In genomic region chr7:141173323-141173850, GRCm38 (mm10) we compare ENCODE assay signal across 8 mouse cellular contexts. TPM values are rescaled to one million over a fixed set of nuclear protein-coding genes. Genes with fewer than 3 reads are reported as not detected.
DNase-seq lines count a peak whose midpoint lies in the region; ATAC-seq and TF ChIP-seq lines count a peak whose summit lies in the region.

No protein-coding gene starts in this region.

- no peak for TF ChIP-seq CTCF in testis, adult 2 months (IDR thresholded peaks at IDR 0.05; ENCODE audit: control insufficient read depth, insufficient read depth, insufficient replicate concordance, low read depth, low read length)

- no peak overlapping the region; the same call in 1 of the 2 replicates for H3K4me3 ChIP-seq in testis, adult 2 months (ENCODE audit: control insufficient read depth, low read depth, low read length)
- peak overlapping the region; percentile 68; the same call in 1 of the 2 replicates for H3K4me3 ChIP-seq in liver, embryonic 11.5 days (ENCODE audit: low read depth, low read length)

- H3K9me3 ChIP-seq in liver, embryonic 11.5 days (ENCODE audit: control insufficient read depth, low read length), result no peaks in the 10 kb centered on the region

- no peaks in the 10 kb centered on the region for H3K36me3 ChIP-seq in testis, adult 2 months (ENCODE audit: control insufficient read depth, insufficient read depth, low read length)
- H3K36me3 ChIP-seq in liver, embryonic 11.5 days (ENCODE audit: control insufficient read depth, insufficient read depth, low read length), result no peaks in the 10 kb centered on the region

- WGBS in liver, embryonic 11.5 days, result 84% methylated on average over 5 of the region's 5 CpGs

- H3K4me1 ChIP-seq in testis, adult 2 months (ENCODE audit: control insufficient read depth, insufficient read depth, low read length), result peaks cover 2% of the 10 kb centered on the region
- H3K4me1 ChIP-seq in liver, embryonic 11.5 days (replicated peaks; ENCODE audit: control insufficient read depth, insufficient read depth, low read length), result peaks cover 26% of the 10 kb centered on the region

- no peak overlapping the region for H3K9ac ChIP-seq in liver, embryonic 11.5 days (ENCODE audit: low read depth, low read length)

- DNase-seq in CD4-positive, CD25-positive, alpha-beta regulatory T cell, adult 2 months (ENCODE audit: low read depth, low spot score), result peak; percentile 40
- DNase-seq in testis, postnatal 10 days (ENCODE audit: low spot score), result no peak
- DNase-seq in liver, embryonic 11.5 days (ENCODE audit: low spot score), result no peak
- no peak for DNase-seq in right cerebral cortex, postnatal 25 days
- no peak for DNase-seq in urinary bladder, adult 2 months (ENCODE audit: low spot score)

- H3K27ac ChIP-seq in testis, adult 2 months (ENCODE audit: control insufficient read depth, insufficient read depth, low read depth, low read length), result peak overlapping the region; percentile 95
- no peak overlapping the region; the same call in 1 of the 2 replicates for H3K27ac ChIP-seq in liver, embryonic 11.5 days (ENCODE audit: low read depth, low read length)

- H3K27me3 ChIP-seq in testis, adult 2 months (ENCODE audit: control insufficient read depth, insufficient read depth, low read length), result no peaks in the 10 kb centered on the region
- no peaks in the 10 kb centered on the region for H3K27me3 ChIP-seq in liver, embryonic 11.5 days (replicated peaks; ENCODE audit: control insufficient read depth, insufficient read depth, low read length)

- no peak for TF ChIP-seq POLR2A in testis, adult 2 months (IDR thresholded peaks at IDR 0.05; ENCODE audit: control insufficient read depth, low read depth, low read length)

- H3K4me2 ChIP-seq in liver, embryonic 11.5 days, result peak overlapping the region; percentile 81

- no peak for ATAC-seq in CD4-positive, CD25-positive, alpha-beta regulatory T cell, adult 4 months
- no peak for ATAC-seq in liver, embryonic 11.5 days (replicated peaks; ENCODE audit: low FRiP score)
- no peak for ATAC-seq in monocyte, adult 5-6 weeks (replicated peaks; ENCODE audit: insufficient number of reproducible peaks, low FRiP score, low TSS enrichment, poor library complexity, severe bottlenecking)

RNA-seq across cellular contexts. Expression of gene Rnh1, which starts 0.7 kb away (rescaled TPM):
- 100 to 1,000 TPM; 121 to 188 TPM for polyA plus RNA-seq in CD4-positive, CD25-positive, alpha-beta regulatory T cell, adult 4 months (2017; shearing (Covaris generic))
- polyA plus RNA-seq in testis, adult 2 months (2012; rRNA removed), result 16.6 and 16.7 TPM in 2 replicates
- polyA plus RNA-seq in liver, embryonic 11.5 days (2014; fragmentation: Nextera tagmentation; extraction: Ambion mirVana), result 91.2 and 93.7 TPM in 2 replicates
- 73.1 to 101 TPM (median 77.7 TPM) in 3 replicates for total RNA-seq in monocyte, adult 5-6 weeks (2017)
- 126 and 135 TPM in 2 replicates for polyA plus RNA-seq in urinary bladder, adult 2 months (2012; rRNA removed)

RNA-seq across cellular contexts. Expression of gene Hras, which starts 20.4 kb away (rescaled TPM):
- 1 to 10 TPM; 3.8 to 4.3 TPM for polyA plus RNA-seq in CD4-positive, CD25-positive, alpha-beta regulatory T cell, adult 4 months (2017; shearing (Covaris generic))
- polyA plus RNA-seq in testis, adult 2 months (2012; rRNA removed), result 41.6 and 46.6 TPM in 2 replicates
- polyA plus RNA-seq in liver, embryonic 11.5 days (2014; fragmentation: Nextera tagmentation; extraction: Ambion mirVana), result 112 and 118 TPM in 2 replicates
- total RNA-seq in monocyte, adult 5-6 weeks (2017), result 22.4 to 25.6 TPM (median 25.2 TPM) in 3 replicates
- 114 and 129 TPM in 2 replicates for polyA plus RNA-seq in urinary bladder, adult 2 months (2012; rRNA removed)

RNA-seq across cellular contexts. Expression of gene Lrrc56, which starts 20.6 kb away (rescaled TPM):
- polyA plus RNA-seq in CD4-positive, CD25-positive, alpha-beta regulatory T cell, adult 4 months (2017; shearing (Covaris generic)), result 1 to 10 TPM; 2.2 to 4.5 TPM
- 131 and 140 TPM in 2 replicates for polyA plus RNA-seq in testis, adult 2 months (2012; rRNA removed)
- polyA plus RNA-seq in liver, embryonic 11.5 days (2014; fragmentation: Nextera tagmentation; extraction: Ambion mirVana), result 20.8 and 20.9 TPM in 2 replicates
- 2.1 to 2.8 TPM (median 2.1 TPM) in 3 replicates for total RNA-seq in monocyte, adult 5-6 weeks (2017)
- polyA plus RNA-seq in urinary bladder, adult 2 months (2012; rRNA removed), result 5.2 and 5.8 TPM in 2 replicates

RNA-seq across cellular contexts. Expression of gene Lmntd2, which starts 40.5 kb away (rescaled TPM):
- 1 to 10 TPM; 8.5 to 9.6 TPM for polyA plus RNA-seq in CD4-positive, CD25-positive, alpha-beta regulatory T cell, adult 4 months (2017; shearing (Covaris generic))
- polyA plus RNA-seq in testis, adult 2 months (2012; rRNA removed), result 216 and 222 TPM in 2 replicates
- 1.8 and 2.6 TPM in 2 replicates for polyA plus RNA-seq in liver, embryonic 11.5 days (2014; fragmentation: Nextera tagmentation; extraction: Ambion mirVana)
- 1.6 TPM in 1 of 3 replicates, not detected in the others for total RNA-seq in monocyte, adult 5-6 weeks (2017)
- polyA plus RNA-seq in urinary bladder, adult 2 months (2012; rRNA removed), result 8.4 and 11.6 TPM in 2 replicates

RNA-seq across cellular contexts. Expression of gene Rassf7, which starts 42.3 kb away (rescaled TPM):
- polyA plus RNA-seq in CD4-positive, CD25-positive, alpha-beta regulatory T cell, adult 4 months (2017; shearing (Covaris generic)), result 10 to 100 TPM; 14.2 to 15.9 TPM
- 33.5 and 41.7 TPM in 2 replicates for polyA plus RNA-seq in testis, adult 2 months (2012; rRNA removed)
- polyA plus RNA-seq in liver, embryonic 11.5 days (2014; fragmentation: Nextera tagmentation; extraction: Ambion mirVana), result 35.1 TPM in 2 replicates
- 1.4 to 11.5 TPM (median 1.9 TPM) in 3 replicates for total RNA-seq in monocyte, adult 5-6 weeks (2017)
- 97.6 and 157 TPM in 2 replicates for polyA plus RNA-seq in urinary bladder, adult 2 months (2012; rRNA removed)
